Mouse (Mus musculus) kidney, adult 2 months (tissue): Measurements from ENCODE around the gene Tmem37. TPM values are rescaled to one million over a fixed set of nuclear protein-coding genes. Genes with fewer than 3 reads are reported as not detected.

ENCODE experiments used
- DNase-seq: peaks from one replicate; pipeline ENCODE4 v3.0.0; 2021
- H3K27ac ChIP-seq: fragments of 200-500 bp; 2 replicates; pipeline ENCODE4 v1.5.1; 2012; ENCODE audit warnings: low read depth, low read length, control low read depth, inconsistent platforms; ENCODE audit not compliant: insufficient read depth
- H3K27me3 ChIP-seq: fragments of 200-500 bp; replicated peaks from 2 replicates; pipeline ENCODE4 v1.6.1; 2012; ENCODE audit warnings: mild to moderate bottlenecking, moderate library complexity, low read length, inconsistent platforms; ENCODE audit not compliant: control insufficient read depth, insufficient read depth
- H3K36me3 ChIP-seq: fragments of 200-500 bp; 2 replicates; pipeline ENCODE4 v1.6.1; 2012; ENCODE audit warnings: mild to moderate bottlenecking, moderate library complexity, low read length, inconsistent platforms; ENCODE audit not compliant: control insufficient read depth, insufficient read depth
- H3K4me1 ChIP-seq: fragments of 200-500 bp; 2 replicates; pipeline ENCODE4 v1.6.1; 2011; ENCODE audit warnings: low read length; ENCODE audit not compliant: control insufficient read depth, insufficient read depth
- H3K4me3 ChIP-seq: fragments of 200-500 bp; 2 replicates; pipeline ENCODE4 v1.5.1; 2011; ENCODE audit warnings: mild to moderate bottlenecking, low read depth, low read length, control low read depth; ENCODE audit not compliant: insufficient read depth
- CTCF ChIP-seq: fragments of 200-500 bp; conservative IDR thresholded peaks from 2 replicates; pipeline ENCODE4 v1.5.1; 2011; ENCODE audit warnings: low read depth, mild to moderate bottlenecking, control low read depth, low read length, moderate library complexity, mixed read lengths; ENCODE audit not compliant: insufficient read depth, insufficient read length
- POLR2A ChIP-seq: fragments of 200-500 bp; IDR thresholded peaks from one replicate; pipeline ENCODE4 v1.6.1; 2011; ENCODE audit warnings: low read depth, low read length, control low read depth
- WGBS: fragments of 180-500 bp; shearing (Covaris S2); methylation state at CpG from one replicate; pipeline ENCODE4 v1.1.7; 2018; 5-methylcytosine and 5-hydroxymethylcytosine counted together
- polyA plus RNA-seq: library from polyadenylated mRNA; depleted of rRNA; stranded (reverse); fragments of >200 nt; gene quantifications from 2 replicates; pipeline ENCODE4 v1.2.3, GENCODE M21; 2012; rRNA removed

Tmem37 gene
- 232 and 266 TPM in 2 replicates for polyA plus RNA-seq

DNA sequence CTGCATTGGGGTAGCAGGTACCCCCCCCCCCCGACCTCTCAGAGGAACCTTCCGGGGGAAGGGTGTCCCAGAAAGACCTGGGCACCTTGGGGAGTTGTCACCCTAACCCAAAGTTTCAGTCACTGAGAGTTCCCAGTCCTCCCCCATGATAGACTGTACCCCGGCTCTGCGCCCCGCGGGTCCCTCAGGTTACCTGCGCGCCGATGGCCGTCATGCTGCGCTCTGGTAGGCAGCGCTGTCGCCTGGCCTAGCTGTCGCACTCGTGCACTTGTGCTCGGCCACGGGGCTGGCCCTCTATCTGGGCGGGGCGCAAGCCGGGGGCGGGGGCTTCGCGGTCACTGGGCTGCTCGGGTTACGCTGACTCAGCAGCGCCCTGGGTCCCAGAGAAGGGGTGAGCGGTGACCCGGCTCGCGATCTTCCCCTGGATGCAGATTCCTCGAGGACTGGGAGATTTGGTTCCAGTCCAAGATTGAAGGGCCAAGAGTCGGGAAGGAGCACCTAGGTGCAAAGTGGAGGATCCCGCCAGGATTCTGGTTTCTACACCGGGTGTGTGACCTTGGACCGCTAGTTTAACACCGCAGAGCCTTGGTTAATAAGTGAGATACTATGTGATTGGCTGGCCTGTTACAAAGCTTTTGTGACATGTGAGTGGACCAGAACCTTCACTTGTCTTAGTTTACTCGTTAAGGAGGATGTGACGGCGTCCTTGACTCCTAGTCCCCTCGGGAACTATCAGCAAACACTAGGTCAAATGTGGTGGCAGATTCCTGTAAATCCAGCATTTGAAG, at the start of gene Tmem37:
Gene Tmem37 (minus strand): TSS at position 556 of the 788 bp plus-strand sequence.
- DNase-seq: peak; percentile 96
- Histone ChIP-seq H3K27me3 (no peaks in the 10 kb centered on the region), H3K4me3 (peak within 1 kb of the TSS; percentile 54), H3K36me3 (no peaks in the 10 kb centered on the region), H3K27ac (peak within 1 kb of the TSS; percentile 81), H3K4me1 (peaks cover 34% of the 10 kb centered on the region)
- WGBS: 2% methylated on average over 40 of the region's 40 CpGs
- TF ChIP-seq CTCF (no peak), POLR2A (peak; percentile 26)

DNA sequence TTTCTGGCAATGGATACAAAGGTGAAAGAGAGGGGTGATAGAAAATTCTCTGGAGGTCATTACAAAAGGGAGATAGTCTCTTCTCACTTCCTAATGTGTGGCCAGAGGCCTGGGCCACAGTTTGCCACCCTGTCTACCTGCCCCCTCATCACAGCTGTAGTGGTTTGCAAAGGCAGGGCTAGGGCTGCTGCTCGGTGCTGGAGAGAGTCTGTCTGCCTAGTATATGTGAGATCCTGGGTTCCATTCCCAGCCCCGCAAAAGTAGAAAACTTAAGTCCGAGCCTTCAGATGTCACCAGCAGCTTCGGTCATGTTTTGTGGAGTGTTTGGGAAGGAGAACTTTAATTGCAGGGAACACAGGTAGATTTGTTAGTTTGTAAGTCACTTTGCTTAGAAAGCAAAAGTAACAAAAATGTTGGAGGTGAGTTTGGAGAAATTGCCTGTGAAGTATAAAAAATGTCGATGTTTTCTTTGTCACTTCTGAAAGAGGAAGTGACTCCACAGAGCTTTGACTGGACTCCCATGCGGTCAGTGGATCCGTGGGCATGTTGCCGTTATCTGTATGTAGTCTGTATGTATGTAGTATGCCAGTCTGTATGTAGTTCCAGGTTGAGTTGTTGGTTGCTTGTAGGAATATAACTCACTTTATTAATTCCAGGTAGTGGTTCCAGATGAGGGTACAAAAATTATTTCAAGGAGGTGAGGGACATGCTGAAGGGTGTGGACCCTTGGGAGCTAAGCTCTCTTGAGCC, 48.9 kb upstream of the Tmem37 start:
- Histone ChIP-seq H3K27me3 (no peaks in the 10 kb centered on the region), H3K4me1 (peaks cover 21% of the 10 kb centered on the region), H3K36me3 (no peaks in the 10 kb centered on the region), H3K4me3 (no peak overlapping the region), H3K27ac (no peak overlapping the region)
- no peak for TF ChIP-seq CTCF
- TF ChIP-seq POLR2A: no peak
- WGBS: 93% methylated on average over 8 of the region's 8 CpGs
- no peak for DNase-seq

DNA sequence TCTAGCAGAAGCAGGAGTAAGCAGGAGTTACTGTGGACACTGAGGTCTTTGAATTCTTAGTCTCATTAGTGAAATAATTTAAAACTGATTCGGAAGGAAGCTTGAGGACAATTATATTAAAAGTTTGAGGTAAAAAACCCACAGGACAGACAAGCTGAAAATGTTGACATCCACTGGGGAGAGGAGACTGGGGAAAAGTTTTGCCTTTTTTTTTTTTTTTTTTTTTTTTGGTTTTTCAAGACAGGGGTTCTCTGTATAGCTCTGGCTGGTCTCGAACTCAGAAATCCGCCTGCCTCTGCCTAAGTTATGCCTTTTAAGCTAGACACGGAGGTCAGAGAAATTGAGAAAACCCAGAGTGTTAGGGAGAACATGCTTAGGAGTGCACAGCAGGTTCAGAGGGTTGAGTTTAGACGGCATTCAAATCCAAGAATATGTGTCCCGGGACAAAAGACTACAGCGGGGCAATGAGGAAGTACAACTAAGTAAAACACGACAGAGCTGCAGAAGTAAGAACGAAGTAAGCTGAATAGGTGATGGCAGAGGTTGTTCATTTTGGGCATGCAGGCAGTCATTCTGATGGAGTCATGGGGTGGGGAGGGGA, 48.2 kb upstream of the Tmem37 start:
- DNase-seq: no peak
- 74% methylated on average over 9 of the region's 9 CpGs for WGBS

DNA sequence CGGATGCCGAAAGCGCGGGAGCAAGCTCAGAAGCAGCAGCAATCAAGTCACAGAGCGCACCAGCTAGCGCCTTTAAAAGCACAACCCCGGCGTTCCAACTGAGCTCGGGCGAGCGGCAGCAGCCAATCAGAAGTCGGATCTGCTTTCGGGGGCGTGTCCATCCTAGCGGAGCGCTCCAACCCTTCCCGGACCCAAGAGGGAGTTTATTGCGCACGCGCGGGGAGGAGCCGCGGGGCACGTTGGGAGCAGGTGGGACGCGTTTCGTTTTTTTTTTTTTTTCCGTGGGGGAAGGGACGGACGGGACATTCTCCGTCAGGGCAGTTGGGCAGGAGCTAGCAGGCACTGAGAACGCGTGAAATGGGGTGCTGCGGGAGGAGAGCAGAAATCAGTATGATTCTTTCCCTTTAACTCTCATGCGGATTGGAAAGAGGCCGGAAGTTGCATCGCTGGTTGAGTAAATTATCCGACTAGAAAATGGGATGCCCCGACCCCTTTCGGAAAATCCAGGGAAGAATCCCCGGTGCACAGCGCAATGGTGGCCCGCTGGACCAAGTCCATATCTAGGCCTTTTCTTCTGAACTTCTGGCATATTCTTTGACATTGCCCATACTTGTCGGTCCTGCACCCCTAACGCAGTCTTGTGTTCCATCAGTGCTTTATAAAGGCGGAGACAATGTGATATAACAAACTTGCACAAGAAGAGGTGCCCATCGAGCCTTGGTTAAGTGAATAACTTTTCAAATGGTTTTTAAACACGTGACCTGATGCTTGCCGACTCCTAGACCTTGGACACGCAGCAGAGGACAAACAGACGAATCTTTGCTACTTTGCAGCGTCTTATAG, 47.3 kb upstream of the Tmem37 start, which contains the start of the genes Dbi and 3110009E18Rik:
Gene Dbi (minus strand): TSS at position 110 of the 843 bp plus-strand sequence.
Gene 3110009E18Rik (plus strand): TSS at position 219 of the 843 bp plus-strand sequence.
- no peak for TF ChIP-seq CTCF
- TF ChIP-seq POLR2A: peak; percentile 96
- Histone ChIP-seq H3K27ac (peak within 1 kb of the TSS; percentile 93), H3K36me3 (no peaks in the 10 kb centered on the region), H3K4me1 (peaks cover 25% of the 10 kb centered on the region), H3K27me3 (no peaks in the 10 kb centered on the region), H3K4me3 (peak within 1 kb of the TSS; percentile 79)
- peak; percentile 99 for DNase-seq
- under 1% methylated on average over 52 of the region's 52 CpGs for WGBS

More for the DNA sequence above, 48.2 kb upstream of the Tmem37 start:
- Histone ChIP-seq H3K27me3 (no peaks in the 10 kb centered on the region), H3K4me3 (peak overlapping the region; percentile 69), H3K4me1 (peaks cover 24% of the 10 kb centered on the region), H3K36me3 (no peaks in the 10 kb centered on the region), H3K27ac (peak overlapping the region; percentile 93)
- TF ChIP-seq CTCF (no peak), POLR2A (no peak)

DNA sequence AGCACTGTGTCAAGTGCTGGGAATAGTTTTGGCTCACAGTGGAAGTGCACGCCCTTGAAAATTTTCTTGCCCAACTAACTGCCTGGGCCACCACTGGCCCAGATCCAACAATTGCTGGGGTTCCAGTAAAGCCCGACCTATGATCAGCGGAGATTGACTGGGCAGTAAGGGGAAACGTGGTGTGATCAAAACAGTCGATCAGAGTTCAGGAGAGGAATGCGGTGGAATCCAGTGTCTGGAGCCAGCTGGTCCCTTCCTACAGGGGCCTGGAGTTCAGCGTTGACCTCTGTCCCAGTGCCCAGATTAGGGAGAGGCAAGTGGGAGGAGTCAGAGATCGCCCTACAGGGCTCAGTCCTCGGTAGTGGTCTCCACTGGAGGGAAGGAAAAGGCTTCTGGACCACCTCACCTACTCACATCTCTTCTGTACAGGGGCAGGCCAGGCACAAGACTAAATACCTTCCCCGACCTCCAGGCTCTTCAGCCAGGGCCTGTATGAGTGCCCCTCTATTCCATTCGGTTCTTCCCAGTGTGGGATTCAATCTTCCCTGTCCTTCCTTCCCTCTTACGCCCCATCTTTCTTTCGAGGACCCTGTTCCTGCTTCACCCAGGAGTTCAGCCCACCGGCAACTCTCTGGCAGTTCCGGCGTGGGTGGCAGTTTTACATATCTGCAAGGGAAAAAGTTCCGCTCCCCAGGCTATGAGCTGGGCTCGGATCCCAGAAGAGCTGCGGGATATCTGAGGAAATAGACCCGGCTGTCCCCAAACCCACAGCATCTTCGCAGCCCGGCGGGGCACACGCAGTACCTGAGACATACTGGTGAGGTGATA, 46.5 kb upstream of the Tmem37 start:
- TF ChIP-seq CTCF (no peak), POLR2A (no peak)
- under 1% methylated on average over 24 of the region's 24 CpGs for WGBS
- Histone ChIP-seq H3K27ac (peak overlapping the region; percentile 93), H3K36me3 (no peaks in the 10 kb centered on the region), H3K4me3 (peak overlapping the region; percentile 79), H3K27me3 (no peaks in the 10 kb centered on the region), H3K4me1 (peaks cover 30% of the 10 kb centered on the region)
- DNase-seq: peak; percentile 92

DNA sequence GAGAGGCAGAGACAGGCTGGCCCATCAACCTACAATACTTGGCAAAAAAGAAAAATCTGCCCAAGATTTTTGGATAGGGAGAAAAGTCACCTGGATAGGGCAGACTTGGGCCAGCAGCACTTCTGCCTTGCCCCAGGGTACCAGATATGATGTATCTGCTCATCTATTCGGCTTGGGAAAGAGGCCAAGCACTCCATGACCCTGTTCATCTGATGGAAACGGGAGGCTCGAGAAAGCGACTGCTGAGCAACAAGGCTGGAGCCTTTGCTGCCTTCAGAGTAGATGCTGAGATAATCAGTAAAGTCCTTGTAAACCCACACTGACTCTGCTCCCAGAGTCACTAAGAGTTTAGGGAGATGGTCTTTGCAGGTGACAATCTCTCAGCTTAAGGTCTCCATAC, 45.5 kb upstream of the Tmem37 start:
- Histone ChIP-seq H3K4me1 (peaks cover 30% of the 10 kb centered on the region), H3K27ac (peak overlapping the region; percentile 93), H3K27me3 (no peaks in the 10 kb centered on the region), H3K36me3 (peaks cover 7% of the 10 kb centered on the region), H3K4me3 (peak overlapping the region; percentile 79)
- TF ChIP-seq CTCF (no peak), POLR2A (no peak)
- 41% methylated on average over 4 of the region's 4 CpGs for WGBS
- no peak for DNase-seq
